Mouse (Mus musculus) Muller cell, postnatal 12 days (primary cell): ENCODE measurements at regions not wholly inside any gene's neighbourhood (a gene's known extent, or its start where the extent isn't known, plus 50 kb on each side); places are given as distances from the start of the nearest gene placed in this dataset.
A peak's percentile ranks its signal among the peaks of the same experiment; 100 is the strongest.

Source experiments
- DNase-seq: peaks from one replicate; pipeline ENCODE4 v3.0.0-alpha.2; 2015; ENCODE audit errors: inconsistent ontology term

GRCm38 (mm10) chr3:149280807-149281789, 290.7 kb upstream of the Adgrl2 start:
- no peak for DNase-seq

GRCm38 (mm10) chr3:149279338-149279737, 289.0 kb upstream of the Adgrl2 start:
- DNase-seq: peak; percentile 32

GRCm38 (mm10) chr3:149277812-149278211, 287.5 kb upstream of the Adgrl2 start:
- DNase-seq: no peak

- DNase-seq: no peak
Measured at GRCm38 (mm10) chr3:149275478-149276132, 285.2 kb upstream of the Adgrl2 start.

GRCm38 (mm10) chr3:149274987-149275386, 284.6 kb upstream of the Adgrl2 start:
- DNase-seq: no peak

- no peak for DNase-seq
Measured at GRCm38 (mm10) chr3:149273993-149274692, 283.8 kb upstream of the Adgrl2 start.

- no peak for DNase-seq
Measured at GRCm38 (mm10) chr3:149270459-149270858, 280.1 kb upstream of the Adgrl2 start.

- no peak for DNase-seq
Measured at GRCm38 (mm10) chr3:149262332-149262970, 272.1 kb upstream of the Adgrl2 start.

GRCm38 (mm10) chr3:149261764-149262163, 271.4 kb upstream of the Adgrl2 start:
- DNase-seq: no peak

GRCm38 (mm10) chr3:149258826-149259225, 268.5 kb upstream of the Adgrl2 start:
- no peak for DNase-seq

GRCm38 (mm10) chr3:149256891-149257290, 266.5 kb upstream of the Adgrl2 start:
- DNase-seq: no peak

GRCm38 (mm10) chr3:149253080-149253479, 262.7 kb upstream of the Adgrl2 start:
- DNase-seq: no peak

GRCm38 (mm10) chr3:149252144-149252543, 261.8 kb upstream of the Adgrl2 start:
- no peak for DNase-seq

GRCm38 (mm10) chr3:149247626-149247987, 257.3 kb upstream of the Adgrl2 start:
- no peak for DNase-seq

GRCm38 (mm10) chr3:149246935-149247625, 256.7 kb upstream of the Adgrl2 start:
- DNase-seq: no peak

- peak; percentile 31 for DNase-seq
Measured at GRCm38 (mm10) chr3:149239664-149240063, 249.3 kb upstream of the Adgrl2 start.

- no peak for DNase-seq
Measured at GRCm38 (mm10) chr3:149238076-149238475, 247.7 kb upstream of the Adgrl2 start.

GRCm38 (mm10) chr3:149235183-149235582, 244.8 kb upstream of the Adgrl2 start:
- DNase-seq: no peak

GRCm38 (mm10) chr3:149233691-149234131, 243.4 kb upstream of the Adgrl2 start:
- no peak for DNase-seq

- no peak for DNase-seq
Measured at GRCm38 (mm10) chr3:149233191-149233641, 242.9 kb upstream of the Adgrl2 start.

GRCm38 (mm10) chr3:149231346-149231745, 241.0 kb upstream of the Adgrl2 start:
- DNase-seq: no peak
